Mouse (Mus musculus): ENCODE data around the gene Fxyd1.

- no peak for TF ChIP-seq CTCF (conservative IDR thresholded peaks at IDR 0.05; ENCODE audit: insufficient read depth, insufficient read length, low read depth, low read length)
- TF ChIP-seq POLR2A (IDR thresholded peaks at IDR 0.05; ENCODE audit: low read depth, low read length): no peak
Observed at GRCm38 (mm10) chr7:31055883-31056282, 1.1 kb downstream of the Fxyd1 start.
